Mouse (Mus musculus) testis, adult 2 months (tissue): ENCODE results near the gene Slc25a35. TPM values are rescaled to one million over a fixed set of nuclear protein-coding genes. Genes with fewer than 3 reads are reported as not detected.
A peak's percentile ranks its signal among the peaks of the same experiment; 100 is the strongest.

Experiments used
- H3K27ac ChIP-seq: fragments of 200-500 bp; 2 replicates; pipeline ENCODE4 v1.5.1; 2012; ENCODE audit warnings: low read depth, low read length; ENCODE audit not compliant: control insufficient read depth, insufficient read depth
- H3K27me3 ChIP-seq: fragments of 200-500 bp; 2 replicates; pipeline ENCODE4 v1.6.1; 2012; ENCODE audit warnings: mild to moderate bottlenecking, low read length, moderate library complexity; ENCODE audit not compliant: control insufficient read depth, insufficient read depth
- H3K36me3 ChIP-seq: fragments of 200-500 bp; 2 replicates; pipeline ENCODE4 v1.6.1; 2012; ENCODE audit warnings: mild to moderate bottlenecking, low read length; ENCODE audit not compliant: control insufficient read depth, insufficient read depth
- H3K4me1 ChIP-seq: fragments of 200-500 bp; 2 replicates; pipeline ENCODE4 v1.6.1; 2012; ENCODE audit warnings: low read length; ENCODE audit not compliant: control insufficient read depth, insufficient read depth
- H3K4me3 ChIP-seq: fragments of 200-500 bp; 2 replicates; pipeline ENCODE4 v1.5.1; 2012; ENCODE audit warnings: low read depth, mild to moderate bottlenecking, low read length, moderate library complexity, mixed read lengths; ENCODE audit not compliant: control insufficient read depth
- CTCF ChIP-seq: fragments of 200-500 bp; IDR thresholded peaks from 2 replicates; pipeline ENCODE4 v1.5.1; 2012; ENCODE audit warnings: low read depth, mild to moderate bottlenecking, inconsistent platforms, low read length, moderate library complexity; ENCODE audit not compliant: control insufficient read depth, insufficient read depth, insufficient replicate concordance
- POLR2A ChIP-seq: fragments of 200-500 bp; IDR thresholded peaks from 2 replicates; pipeline ENCODE4 v1.6.1; 2012; ENCODE audit warnings: low read depth, mild to moderate bottlenecking, inconsistent platforms, low read length, moderate library complexity; ENCODE audit not compliant: control insufficient read depth
- polyA plus RNA-seq: library from polyadenylated mRNA; depleted of rRNA; stranded (reverse); fragments of >200 nt; gene quantifications from 2 replicates; pipeline ENCODE4 v1.2.3, GENCODE M21; 2012; rRNA removed

The Slc25a35 gene
- polyA plus RNA-seq, 1 experiment, result 56.4 TPM

GRCm38 (mm10) chr11:69016755-69017154 lies 48.8 kb downstream of the Slc25a35 start:
- H3K4me3 ChIP-seq, result peak overlapping the region; percentile 95
- no peak for TF ChIP-seq POLR2A
- TF ChIP-seq CTCF, result no peak
- H3K36me3 ChIP-seq, result no peaks in the 10 kb centered on the region
- peaks cover 7% of the 10 kb centered on the region for H3K4me1 ChIP-seq
- no peak overlapping the region; the same call in 1 of the 2 replicates for H3K27ac ChIP-seq
- no peaks in the 10 kb centered on the region for H3K27me3 ChIP-seq

GRCm38 (mm10) chr11:69020691-69021090 lies 52.8 kb downstream of the Slc25a35 start:
- TF ChIP-seq POLR2A (no peak), CTCF (no peak)
- Histone ChIP-seq H3K4me1 (no peaks in the 10 kb centered on the region; the same call in 1 of the 2 replicates), H3K36me3 (peaks cover 2% of the 10 kb centered on the region)

More at GRCm38 (mm10) chr11:69020691-69021090, 52.8 kb downstream of the Slc25a35 start:
- H3K4me3 ChIP-seq, result no peak overlapping the region
- no peaks in the 10 kb centered on the region for H3K27me3 ChIP-seq
- H3K27ac ChIP-seq, result no peak overlapping the region

Other genes with a start within 250 kb of the Slc25a35 start
- gene Ndel1, start 96.3 kb upstream of the Slc25a35 start, polyA plus RNA-seq, result 73.8 and 80.3 TPM in 2 replicates
- 1.1 TPM in 2 replicates for gene Rnf222, start 79.6 kb upstream of the Slc25a35 start, polyA plus RNA-seq
- 938 and 997 TPM in 2 replicates for gene Rpl26, start 66.5 kb upstream of the Slc25a35 start, polyA plus RNA-seq
- 506 and 512 TPM in 2 replicates for gene Odf4, start 41.0 kb upstream of the Slc25a35 start, polyA plus RNA-seq
- gene Arhgef15, start 10.7 kb upstream of the Slc25a35 start, polyA plus RNA-seq, result 3.7 and 3.8 TPM in 2 replicates
- gene Rangrf, start 7.1 kb downstream of the Slc25a35 start, polyA plus RNA-seq, result 1,176 and 1,231 TPM in 2 replicates
- 9.6 and 11.8 TPM in 2 replicates for gene Pfas, start 40.3 kb downstream of the Slc25a35 start, polyA plus RNA-seq
- 44.5 and 44.9 TPM in 2 replicates for gene Ctc1, start 47.8 kb downstream of the Slc25a35 start, polyA plus RNA-seq
- 15.2 and 17.9 TPM in 2 replicates for gene Aurkb, start 77.5 kb downstream of the Slc25a35 start, polyA plus RNA-seq
- 13.4 and 15.8 TPM in 2 replicates for gene Borcs6, start 91.6 kb downstream of the Slc25a35 start, polyA plus RNA-seq
- gene Tmem107, start 102.7 kb downstream of the Slc25a35 start, polyA plus RNA-seq, result 135 and 142 TPM in 2 replicates
- 36.3 and 43.1 TPM in 2 replicates for gene Vamp2, start 120.4 kb downstream of the Slc25a35 start, polyA plus RNA-seq
- 103 and 106 TPM in 2 replicates for gene Per1, start 127.1 kb downstream of the Slc25a35 start, polyA plus RNA-seq
- gene Hes7, start 152.3 kb downstream of the Slc25a35 start, polyA plus RNA-seq, result 0.17 TPM in 2 replicates
- 0.24 and 0.28 TPM in 2 replicates for gene 9130213A22Rik, start 154.5 kb downstream of the Slc25a35 start, polyA plus RNA-seq
- gene Aloxe3, start 157.8 kb downstream of the Slc25a35 start, polyA plus RNA-seq, result 6.1 and 7.0 TPM in 2 replicates
- 0.29 and 0.49 TPM in 2 replicates for gene Alox12b, start 188.9 kb downstream of the Slc25a35 start, polyA plus RNA-seq
- 0.05 and 0.06 TPM in 2 replicates for gene Alox8, start 229.7 kb downstream of the Slc25a35 start, polyA plus RNA-seq